Mouse (Mus musculus) adrenal gland, postnatal 0 days (tissue): Measurements from ENCODE around the gene 1700088E04Rik. TPM values are rescaled to one million over a fixed set of nuclear protein-coding genes. Genes with fewer than 3 reads are reported as not detected.

Source experiments
- polyA plus RNA-seq: library from polyadenylated mRNA; unstranded; fragments of >200 nt; fragmentation: Nextera tagmentation; extraction: Ambion mirVana; gene quantifications from 2 replicates; pipeline ENCODE4 v1.2.1, GENCODE M21; 2015

1700088E04Rik gene
- 14.0 and 14.2 TPM in 2 replicates for polyA plus RNA-seq

GRCm38 (mm10) chr15:79140866-79141565, at the start of gene 1700088E04Rik, which contains the start of gene Polr2f:
Gene 1700088E04Rik (minus strand): TSS chr15:79141253.
Gene Polr2f (plus strand): TSS chr15:79141009.

DNA sequence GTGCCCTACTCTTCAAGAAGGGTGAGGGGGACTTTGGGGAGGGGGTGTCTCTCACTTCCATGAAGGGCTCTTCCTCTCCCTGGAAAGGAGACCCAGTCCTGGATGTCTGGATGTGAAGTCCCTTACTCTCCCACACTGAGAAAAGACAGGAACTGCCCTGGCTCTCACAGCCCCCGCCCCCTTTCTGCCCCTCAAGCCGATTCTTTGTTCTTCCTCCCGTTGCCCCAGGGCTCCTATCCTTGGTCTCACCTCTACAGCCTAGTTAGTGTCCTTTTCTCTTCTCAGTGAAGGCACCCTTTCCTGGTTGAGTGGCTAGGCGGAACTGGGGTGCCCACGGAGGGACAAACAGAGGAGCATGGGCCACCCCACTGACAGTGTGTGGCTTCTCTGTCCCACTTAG, 24.1 kb upstream of the 1700088E04Rik start, which contains the start of gene Sox10:
Sox10 (minus strand) TSS at position 101 of the 400 bp plus-strand sequence.

DNA sequence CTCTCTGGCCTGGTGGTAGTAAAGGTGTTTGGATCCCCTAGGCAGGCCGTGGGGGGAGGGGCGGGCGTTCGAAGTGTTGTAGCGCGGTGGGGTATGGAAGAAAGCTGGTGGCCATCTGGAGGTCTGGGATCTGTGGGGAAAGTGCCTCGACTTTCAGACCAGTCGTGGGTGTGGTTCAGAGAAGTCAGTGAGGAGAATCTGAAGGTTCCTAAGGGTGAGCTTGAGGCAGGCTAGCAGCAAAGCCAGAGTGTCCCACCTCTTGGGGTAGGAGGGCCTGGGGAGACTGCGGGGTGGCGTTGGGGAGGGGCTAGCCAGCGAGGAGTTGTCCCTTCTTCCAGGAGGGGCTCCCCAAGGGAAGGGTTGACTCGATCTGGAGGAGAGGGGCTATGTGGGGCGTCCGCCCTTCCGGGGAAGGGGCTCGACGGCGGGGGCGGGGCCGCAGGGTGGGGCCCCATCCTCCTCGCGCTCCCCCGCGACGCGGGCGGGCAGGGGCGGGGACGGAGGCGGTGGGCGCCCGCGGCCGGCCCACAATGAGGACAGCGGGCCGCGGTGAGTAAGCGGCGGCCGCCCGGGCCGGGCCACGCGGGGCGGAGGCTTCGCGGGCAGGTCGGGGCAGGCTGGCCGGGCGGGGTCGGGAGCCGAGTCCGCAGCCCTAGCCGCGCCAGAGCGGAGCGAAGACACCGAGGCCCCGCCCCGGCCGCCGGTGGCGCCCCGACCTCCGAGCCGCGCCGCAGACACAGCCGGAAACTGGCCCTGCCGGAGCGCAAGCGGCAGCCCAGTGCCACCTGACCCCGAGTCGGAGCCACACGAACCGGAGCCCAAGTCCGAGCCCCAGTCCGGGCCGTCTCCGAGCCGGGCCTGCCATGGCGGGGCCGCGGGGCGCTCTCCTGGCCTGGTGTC, 32.4 kb downstream of the 1700088E04Rik start, which contains the start of gene Micall1:
Micall1 (plus strand) TSS at position 478 of the 900 bp plus-strand sequence.

Other genes with a start within 250 kb of the 1700088E04Rik start
- gene Gm49510, start 241.6 kb downstream of the 1700088E04Rik start, polyA plus RNA-seq: 0.10 and 0.24 TPM in 2 replicates
- gene Sh3bp1, start 241.5 kb downstream of the 1700088E04Rik start, polyA plus RNA-seq: 17.5 and 18.7 TPM in 2 replicates
- 12.9 and 20.5 TPM in 2 replicates for gene Pdxp, start 227.3 kb downstream of the 1700088E04Rik start, polyA plus RNA-seq
- 1,077 and 1,829 TPM in 2 replicates for gene Lgals1, start 214.5 kb downstream of the 1700088E04Rik start, polyA plus RNA-seq
- 44.6 and 49.4 TPM in 2 replicates for gene Nol12, start 206.3 kb downstream of the 1700088E04Rik start, polyA plus RNA-seq
- 55.0 and 55.2 TPM in 2 replicates for gene Triobp, start 193.5 kb downstream of the 1700088E04Rik start, polyA plus RNA-seq
- gene H1f0, start 112.8 kb downstream of the 1700088E04Rik start, polyA plus RNA-seq: 516 and 524 TPM in 2 replicates
- 0.21 TPM in 1 of 2 replicates, not detected in the other for gene Galr3, start 99.4 kb downstream of the 1700088E04Rik start, polyA plus RNA-seq
- gene Ankrd54, start 78.4 kb downstream of the 1700088E04Rik start, polyA plus RNA-seq: 28.3 and 34.6 TPM in 2 replicates
- gene Eif3l, start 66.1 kb downstream of the 1700088E04Rik start, polyA plus RNA-seq: 96.0 and 149 TPM in 2 replicates
- gene Micall1, start 32.4 kb downstream of the 1700088E04Rik start, polyA plus RNA-seq: 7.4 and 8.5 TPM in 2 replicates
- 357 and 410 TPM in 2 replicates for gene Polr2f, start 244 bp downstream of the 1700088E04Rik start, polyA plus RNA-seq
- gene Sox10, start 24.0 kb upstream of the 1700088E04Rik start, polyA plus RNA-seq: 7.2 and 8.5 TPM in 2 replicates
- 18.3 and 20.7 TPM in 2 replicates for gene Pick1, start 87.9 kb upstream of the 1700088E04Rik start, polyA plus RNA-seq
- 0.18 and 0.32 TPM in 2 replicates for gene Gm49486, start 88.1 kb upstream of the 1700088E04Rik start, polyA plus RNA-seq
- gene Slc16a8, start 113.5 kb upstream of the 1700088E04Rik start, polyA plus RNA-seq: 0.07 and 0.30 TPM in 2 replicates
- 2.4 and 2.7 TPM in 2 replicates for gene Baiap2l2, start 144.3 kb upstream of the 1700088E04Rik start, polyA plus RNA-seq
- 10.9 and 15.7 TPM in 2 replicates for gene Pla2g6, start 187.1 kb upstream of the 1700088E04Rik start, polyA plus RNA-seq
- 3.2 and 3.6 TPM in 2 replicates for gene Maff, start 205.4 kb upstream of the 1700088E04Rik start, polyA plus RNA-seq